Mouse (Mus musculus): ENCODE measurements around the gene Zic3. TPM values are rescaled to one million over a fixed set of nuclear protein-coding genes. Genes with fewer than 3 reads are reported as not detected.
A peak's percentile ranks its signal among the peaks of the same experiment; 100 is the strongest.

Gene Zic3
- polyA plus RNA-seq, 1 experiment from 2014 or later, result not detected

- peak overlapping the region; percentile 35 for H3K4me3 ChIP-seq (ENCODE audit: low read length)
- no peak overlapping the region for H3K27ac ChIP-seq (ENCODE audit: low read depth, low read length)
- H3K27me3 ChIP-seq (ENCODE audit: control insufficient read depth, insufficient read depth, low read length), result peaks cover 33% of the 10 kb centered on the region
- H3K9ac ChIP-seq (ENCODE audit: low read depth, low read length), result peak overlapping the region; percentile 18; the same call in 1 of the 2 replicates
- H3K4me1 ChIP-seq (ENCODE audit: control insufficient read depth, insufficient read depth, low read length), result no peaks in the 10 kb centered on the region
- peak; percentile 71 for ATAC-seq (ENCODE audit: low FRiP score, low TSS enrichment)
- H3K36me3 ChIP-seq (ENCODE audit: control insufficient read depth, insufficient read depth, low read length), result no peaks in the 10 kb centered on the region
- 29% methylated on average over 70 of the region's 70 CpGs for WGBS
- peak overlapping the region; percentile 38 for H3K4me2 ChIP-seq (replicated peaks; ENCODE audit: low read depth, low read length)
- no peaks in the 10 kb centered on the region for H3K9me3 ChIP-seq (ENCODE audit: control insufficient read depth, low read length)
These were observed 15.8 kb downstream of the Zic3 start for GRCm38 (mm10) chrX:58038061-58039007.

DNA sequence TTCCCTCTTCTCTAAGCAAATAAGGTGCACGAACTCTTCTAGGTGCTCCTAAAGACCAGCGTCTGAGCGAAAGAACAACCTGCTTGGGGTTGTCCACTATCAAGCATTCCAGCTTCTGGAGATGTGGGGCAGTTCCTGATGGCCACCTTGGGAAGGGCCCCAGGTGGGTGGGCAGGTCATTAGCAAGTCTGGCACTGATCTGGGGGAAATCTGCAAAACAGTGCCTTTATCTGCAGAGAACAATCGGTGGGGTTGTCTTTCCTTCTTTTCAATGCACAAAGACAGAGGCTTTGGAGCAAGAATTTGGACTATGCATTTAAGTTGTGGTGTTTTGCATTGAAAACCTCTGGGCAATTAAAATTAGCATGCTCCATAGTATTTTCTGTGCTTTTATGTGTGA lies 17.2 kb downstream of the Zic3 start:
- no peaks in the 10 kb centered on the region for H3K9me3 ChIP-seq (ENCODE audit: control insufficient read depth, low read length)
- peaks cover 24% of the 10 kb centered on the region for H3K27me3 ChIP-seq (ENCODE audit: control insufficient read depth, insufficient read depth, low read length)
- no peak overlapping the region for H3K27ac ChIP-seq (ENCODE audit: low read depth, low read length)
- H3K4me1 ChIP-seq (ENCODE audit: control insufficient read depth, insufficient read depth, low read length), result no peaks in the 10 kb centered on the region
- ATAC-seq (ENCODE audit: low FRiP score, low TSS enrichment), result no peak
- 42% methylated on average over 4 of the region's 4 CpGs for WGBS
- no peak overlapping the region for H3K4me3 ChIP-seq (ENCODE audit: low read length)
- H3K4me2 ChIP-seq (replicated peaks; ENCODE audit: low read depth, low read length), result no peak overlapping the region
- H3K36me3 ChIP-seq (ENCODE audit: control insufficient read depth, insufficient read depth, low read length), result no peaks in the 10 kb centered on the region
- no peak overlapping the region for H3K9ac ChIP-seq (ENCODE audit: low read depth, low read length)

- 46% methylated on average over 3 of the region's 3 CpGs for WGBS
- H3K27ac ChIP-seq (ENCODE audit: low read depth, low read length), result no peak overlapping the region
- no peaks in the 10 kb centered on the region for H3K4me1 ChIP-seq (ENCODE audit: control insufficient read depth, insufficient read depth, low read length)
- no peak overlapping the region for H3K4me2 ChIP-seq (replicated peaks; ENCODE audit: low read depth, low read length)
- no peak overlapping the region for H3K4me3 ChIP-seq (ENCODE audit: low read length)
- peaks cover 18% of the 10 kb centered on the region for H3K27me3 ChIP-seq (ENCODE audit: control insufficient read depth, insufficient read depth, low read length)
- no peaks in the 10 kb centered on the region for H3K36me3 ChIP-seq (ENCODE audit: control insufficient read depth, insufficient read depth, low read length)
- no peak overlapping the region for H3K9ac ChIP-seq (ENCODE audit: low read depth, low read length)
- no peaks in the 10 kb centered on the region for H3K9me3 ChIP-seq (ENCODE audit: control insufficient read depth, low read length)
- ATAC-seq (ENCODE audit: low FRiP score, low TSS enrichment), result no peak
These were observed 19.4 kb downstream of the Zic3 start for GRCm38 (mm10) chrX:58041865-58042264.

DNA sequence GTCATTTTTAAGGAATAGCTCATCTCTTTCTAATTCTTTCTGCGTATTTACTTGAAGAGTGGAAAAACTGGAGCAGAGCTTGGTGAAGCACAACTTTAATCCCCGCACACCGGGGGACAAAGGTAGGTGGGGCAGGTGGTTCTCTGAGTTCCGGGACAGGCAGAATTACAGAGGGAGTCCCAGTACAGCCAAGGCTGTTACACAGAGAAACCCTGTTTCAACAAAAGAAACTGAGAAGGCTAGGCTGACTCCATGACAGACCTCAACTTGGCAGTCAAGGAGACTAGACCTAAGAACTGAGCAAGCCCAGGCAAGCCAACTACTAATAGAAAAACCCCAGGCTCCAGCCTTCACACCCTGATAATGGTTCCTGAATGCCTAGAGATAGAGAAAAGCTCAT lies 20.0 kb downstream of the Zic3 start:
- Histone ChIP-seq H3K4me3 (ENCODE audit: low read length) (no peak overlapping the region), H3K36me3 (ENCODE audit: control insufficient read depth, insufficient read depth, low read length) (no peaks in the 10 kb centered on the region), H3K4me2 (replicated peaks; ENCODE audit: low read depth, low read length) (no peak overlapping the region), H3K27ac (ENCODE audit: low read depth, low read length) (no peak overlapping the region), H3K4me1 (ENCODE audit: control insufficient read depth, insufficient read depth, low read length) (no peaks in the 10 kb centered on the region), H3K27me3 (ENCODE audit: control insufficient read depth, insufficient read depth, low read length) (peaks cover 16% of the 10 kb centered on the region), H3K9ac (ENCODE audit: low read depth, low read length) (no peak overlapping the region), H3K9me3 (ENCODE audit: control insufficient read depth, low read length) (no peaks in the 10 kb centered on the region)
- WGBS, result 83% methylated on average over 4 of the region's 4 CpGs
- ATAC-seq (ENCODE audit: low FRiP score, low TSS enrichment), result no peak

All from kidney, embryonic 14.5 days (tissue).